Mouse (Mus musculus): ENCODE measurements around the gene Hhipl1.

Hhipl1 gene

GRCm38 (mm10) chr12:108355271-108355670, 49.2 kb downstream of the Hhipl1 start:
- no peak for DNase-seq (ENCODE audit: low read depth, low spot score)

GRCm38 (mm10) chr12:108355986-108356385, 49.9 kb downstream of the Hhipl1 start:
- no peak for DNase-seq (ENCODE audit: low read depth, low spot score)

- DNase-seq (ENCODE audit: low read depth, low spot score): peak; percentile 52
Observed at GRCm38 (mm10) chr12:108363796-108364195, 57.7 kb downstream of the Hhipl1 start.

DNA sequence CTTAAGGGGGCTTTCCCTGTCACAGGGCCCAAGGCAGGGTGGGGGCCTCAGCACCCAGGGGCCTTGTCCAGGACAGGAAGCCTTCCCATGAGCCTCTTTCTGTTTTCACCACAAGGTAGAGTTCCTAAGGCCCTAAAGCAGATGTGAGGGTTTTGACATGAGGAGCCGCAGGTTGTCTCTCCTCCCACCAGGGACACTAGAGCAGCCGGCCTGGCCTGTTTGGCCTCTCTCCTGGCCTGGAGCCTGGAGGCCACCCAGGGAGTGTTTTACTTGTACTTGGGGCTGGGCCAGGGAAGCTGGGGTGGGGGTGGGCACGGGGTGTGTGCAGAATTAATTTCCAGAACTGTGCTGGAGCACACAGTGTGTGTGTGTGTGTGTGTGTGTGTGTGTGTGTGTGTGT, 59.3 kb downstream of the Hhipl1 start:
- no peak for DNase-seq (ENCODE audit: low read depth, low spot score)

DNA sequence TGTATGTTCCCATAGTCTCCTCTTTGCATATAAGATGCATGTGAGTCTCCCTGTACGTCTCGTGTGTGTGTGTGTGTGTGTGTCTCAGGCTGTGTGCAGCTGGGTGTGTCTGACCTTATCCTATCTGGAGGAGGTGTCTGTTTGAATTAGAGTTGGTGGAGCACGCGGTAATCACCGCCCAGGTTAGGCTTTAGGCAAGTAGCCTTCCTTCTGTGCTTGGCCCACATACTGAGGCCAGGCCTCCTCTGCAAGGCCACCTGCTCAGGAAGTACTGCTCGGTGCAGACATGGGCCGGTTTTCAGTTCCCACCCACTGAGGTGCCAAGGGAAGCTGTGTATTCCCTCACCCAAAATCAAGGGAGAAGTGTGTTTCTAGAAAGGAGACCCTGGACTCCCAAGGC, 59.8 kb downstream of the Hhipl1 start:
- no peak for DNase-seq (ENCODE audit: low read depth, low spot score)

- DNase-seq (ENCODE audit: low read depth, low spot score): no peak
Observed at GRCm38 (mm10) chr12:108367909-108368308, 61.8 kb downstream of the Hhipl1 start.

DNA sequence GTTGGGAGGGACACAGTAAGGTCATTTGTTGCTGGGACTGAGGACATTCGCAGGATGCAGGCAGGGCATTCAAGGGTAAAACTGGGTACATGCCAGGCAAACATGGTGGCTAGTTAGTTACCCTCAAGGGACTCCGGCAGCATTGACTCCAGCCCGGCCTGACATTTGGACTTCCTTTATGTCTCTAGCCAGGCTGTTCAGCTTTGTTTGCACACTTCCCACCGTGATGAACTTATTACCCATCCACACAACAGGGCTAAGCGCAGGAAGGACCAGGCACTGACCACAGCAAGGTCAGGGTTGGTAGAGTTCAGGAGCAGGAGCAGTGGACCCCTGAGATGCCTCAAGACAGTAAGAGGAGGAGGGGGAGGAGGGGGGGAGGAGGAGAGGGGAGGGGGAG, 62.9 kb downstream of the Hhipl1 start:
- DNase-seq (ENCODE audit: low read depth, low spot score): no peak

GRCm38 (mm10) chr12:108370596-108371428, 64.7 kb downstream of the Hhipl1 start, which contains the start of gene Eml1:
Gene Eml1, plus strand, starts transcription at chr12:108370957.
- DNase-seq (ENCODE audit: low read depth, low spot score): no peak

- no peak for DNase-seq (ENCODE audit: low read depth, low spot score)
Observed at GRCm38 (mm10) chr12:108371429-108371765, 65.3 kb downstream of the Hhipl1 start.

DNA sequence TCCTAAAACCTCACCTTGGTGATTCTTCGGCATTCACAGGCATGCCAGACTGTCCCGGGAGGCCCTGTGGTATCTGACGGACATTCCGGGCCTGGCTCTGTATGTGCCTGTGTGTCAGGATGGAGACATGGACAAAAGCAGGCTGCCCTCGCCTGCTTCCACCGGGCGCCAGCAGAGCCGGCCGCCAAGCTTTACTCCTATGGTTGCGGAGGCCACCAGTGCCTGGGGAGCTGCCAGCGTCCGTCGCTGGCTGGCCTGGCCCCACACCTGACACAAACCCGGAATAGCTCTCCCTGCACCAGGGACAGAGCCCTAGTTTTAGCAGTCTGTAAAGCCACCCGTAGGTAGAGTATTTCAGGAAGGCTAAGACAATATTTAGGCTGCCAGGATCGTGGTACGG, 66.2 kb downstream of the Hhipl1 start:
- DNase-seq (ENCODE audit: low read depth, low spot score): no peak

GRCm38 (mm10) chr12:108373611-108374010, 67.5 kb downstream of the Hhipl1 start:
- DNase-seq (ENCODE audit: low read depth, low spot score): no peak

DNA sequence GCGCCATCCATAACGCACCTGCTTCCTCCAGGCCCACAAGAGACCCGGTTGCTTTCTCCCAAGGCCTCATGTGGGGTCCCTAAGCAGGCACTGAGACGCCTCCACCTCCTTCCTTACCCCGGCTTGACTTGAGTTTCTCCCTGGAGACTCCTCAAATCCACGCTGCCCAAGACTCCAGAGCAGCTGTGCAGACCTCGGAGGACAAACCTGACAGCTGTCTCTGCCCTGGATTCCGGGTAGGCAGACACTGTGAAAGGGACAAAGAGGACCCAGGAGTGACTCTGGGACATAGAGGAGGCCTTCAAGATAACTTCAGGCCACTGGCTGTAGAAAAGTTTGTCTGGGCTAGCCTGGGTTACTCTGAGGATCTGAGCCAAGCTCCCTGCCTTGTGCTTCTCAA, 68.6 kb downstream of the Hhipl1 start:
- no peak for DNase-seq (ENCODE audit: low read depth, low spot score)

- DNase-seq (ENCODE audit: low read depth, low spot score): peak; percentile 67
Observed at GRCm38 (mm10) chr12:108378379-108379133, 72.5 kb downstream of the Hhipl1 start.
